Mouse (Mus musculus): ENCODE data around the gene Ppp1r35.

Ppp1r35 gene

DNA sequence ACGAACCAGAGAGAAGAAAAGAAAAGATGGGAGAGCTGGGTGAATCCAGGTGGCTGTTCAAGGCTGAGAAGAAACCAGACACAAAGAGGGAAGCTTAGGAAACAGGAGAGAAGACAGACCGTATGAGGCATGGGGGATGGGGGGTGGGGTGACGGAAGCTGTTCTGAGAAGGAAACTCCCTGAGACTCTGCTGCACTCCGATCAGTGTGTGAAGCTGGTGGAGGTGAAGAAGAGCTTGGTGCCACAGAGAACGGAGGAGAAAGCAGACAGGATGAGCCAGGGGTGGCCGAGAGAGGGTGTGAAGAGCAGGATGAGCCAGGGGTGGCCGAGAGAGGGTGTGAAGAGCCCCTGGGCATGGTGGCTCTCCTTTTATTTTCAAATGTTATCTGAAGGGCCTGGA, 47.8 kb downstream of the Ppp1r35 start:
- in situ Hi-C loops (cut with MboI, MseI), result no loop called here

DNA sequence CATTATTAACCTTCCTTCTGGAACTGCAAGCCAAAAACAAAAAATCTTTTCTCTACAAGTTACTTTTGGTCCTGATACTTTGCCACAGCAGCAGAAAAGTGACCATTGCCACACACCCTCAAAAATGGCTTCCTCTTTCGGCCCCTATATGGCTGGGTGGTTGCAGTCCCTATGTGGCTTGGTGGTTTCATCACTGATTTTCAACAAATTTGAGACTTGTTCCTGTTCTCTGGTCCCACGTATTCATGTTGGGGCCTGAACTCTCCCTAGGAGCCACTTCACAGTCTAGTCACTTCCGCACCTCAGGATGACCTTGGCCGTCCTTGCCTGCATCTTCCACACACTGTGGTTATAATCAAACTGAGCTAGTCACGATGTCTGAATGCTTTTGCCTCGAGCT, 50.0 kb downstream of the Ppp1r35 start:
- in situ Hi-C loops (cut with MboI, MseI), result no loop called here

Measured in T-helper 1 cell (primary cell).